In genomic region chr1:37207743-37208142, GRCm38 (mm10) we compare ENCODE assay signal across 27 mouse cellular contexts. TPM values are rescaled to one million over a fixed set of nuclear protein-coding genes. Genes with fewer than 3 reads are reported as not detected.
DNase-seq lines count a peak whose midpoint lies in the region; ATAC-seq and TF ChIP-seq lines count a peak whose summit lies in the region.
"Had no signal": no experiment of that assay in that cellular context is flagged by ENCODE, and none has a peak within 500 bp of the region (broad histone marks: within the 10 kb centered on the region; RNA-seq: fewer than 3 reads in every experiment).

No protein-coding gene starts in this region.

- H3K27me3 ChIP-seq in heart, embryonic 10.5 days (ENCODE audit: insufficient read depth, poor library complexity, severe bottlenecking), result no peaks in the 10 kb centered on the region
- no peaks in the 10 kb centered on the region for H3K27me3 ChIP-seq in heart, adult 2 months (ENCODE audit: control insufficient read depth, insufficient read depth, low read length)
- H3K27me3 ChIP-seq in lung, embryonic 14.5 days (ENCODE audit: insufficient read depth, low read length), result no peaks in the 10 kb centered on the region
- H3K27me3 ChIP-seq: embryonic facial prominence, embryonic 13.5 days; forebrain, embryonic 13.5 days; heart, embryonic 13.5 days; hindbrain, embryonic 12.5 days; hindbrain, embryonic 15.5 days had no signal

- no peak overlapping the region for H3K27ac ChIP-seq in heart, embryonic 10.5 days
- H3K27ac ChIP-seq in heart, adult 2 months, result no peak overlapping the region
- H3K27ac ChIP-seq in lung, embryonic 14.5 days (ENCODE audit: low read depth), result no peak overlapping the region
- H3K27ac ChIP-seq: embryonic facial prominence, embryonic 13.5 days; forebrain, embryonic 10.5 days; forebrain, embryonic 13.5 days; heart, embryonic 13.5 days; hindbrain, embryonic 12.5 days; hindbrain, embryonic 15.5 days had no signal

- no peak overlapping the region for H3K4me3 ChIP-seq in heart, embryonic 10.5 days
- H3K4me3 ChIP-seq in heart, adult 2 months, result no peak overlapping the region
- no peak overlapping the region for H3K4me3 ChIP-seq in lung, embryonic 14.5 days (ENCODE audit: low read depth, low read length)
- H3K4me3 ChIP-seq: embryonic facial prominence, embryonic 13.5 days; forebrain, embryonic 10.5 days; forebrain, embryonic 13.5 days; heart, embryonic 13.5 days; hindbrain, embryonic 12.5 days; hindbrain, embryonic 15.5 days had no signal

- no peak for ATAC-seq in lung, embryonic 14.5 days (ENCODE audit: insufficient read depth)
- ATAC-seq: CD4-positive, CD25-positive, alpha-beta regulatory T cell, adult 4 months; forebrain, embryonic 13.5 days; forebrain, embryonic 16.5 days had no signal

- no peaks in the 10 kb centered on the region for H3K9me3 ChIP-seq in heart, embryonic 10.5 days
- H3K9me3 ChIP-seq in lung, embryonic 14.5 days (ENCODE audit: low read depth, low read length), result no peaks in the 10 kb centered on the region
- H3K9me3 ChIP-seq: embryonic facial prominence, embryonic 13.5 days; forebrain, embryonic 10.5 days; forebrain, embryonic 13.5 days; heart, embryonic 13.5 days; hindbrain, embryonic 12.5 days; hindbrain, embryonic 15.5 days had no signal

- H3K4me1 ChIP-seq in heart, embryonic 10.5 days, result no peaks in the 10 kb centered on the region
- H3K4me1 ChIP-seq in heart, adult 2 months (ENCODE audit: control insufficient read depth, insufficient read depth, low read length), result no peaks in the 10 kb centered on the region
- no peaks in the 10 kb centered on the region for H3K4me1 ChIP-seq in lung, embryonic 14.5 days (ENCODE audit: insufficient read depth)
- H3K4me1 ChIP-seq: forebrain, embryonic 10.5 days; forebrain, embryonic 13.5 days; heart, embryonic 13.5 days; hindbrain, embryonic 12.5 days; hindbrain, embryonic 15.5 days had no signal

- H3K9ac ChIP-seq in heart, adult 2 months (ENCODE audit: low read depth, low read length), result no peak overlapping the region
- H3K9ac ChIP-seq in lung, embryonic 14.5 days, result no peak overlapping the region
- H3K9ac ChIP-seq: embryonic facial prominence, embryonic 13.5 days; forebrain, embryonic 13.5 days; heart, embryonic 13.5 days; hindbrain, embryonic 12.5 days; hindbrain, embryonic 15.5 days had no signal

- intact Hi-C loops in heart, adult 2 months (cut with DNase I), result no loop called here

- TF ChIP-seq POLR2A in heart, adult 2 months (IDR thresholded peaks at IDR 0.05; ENCODE audit: insufficient read depth, low read depth, low read length), result no peak

- no peak overlapping the region for H3K4me2 ChIP-seq in lung, embryonic 14.5 days
- H3K4me2 ChIP-seq: embryonic facial prominence, embryonic 13.5 days; forebrain, embryonic 13.5 days; heart, embryonic 13.5 days; hindbrain, embryonic 12.5 days; hindbrain, embryonic 15.5 days had no signal

- DNase-seq in heart, embryonic 10.5 days (ENCODE audit: low spot score), result peak; percentile 61
- DNase-seq in heart, adult 2 months, result no peak
- DNase-seq in layer of hippocampus, adult 18-20 months (ENCODE audit: low spot score in 2 of 2), result peak; percentile 22 to 32
- DNase-seq in layer of hippocampus, postnatal 36 days, result no peak
- peak; percentile 22 for DNase-seq in lung, embryonic 14.5 days
- DNase-seq in lung, postnatal 4 days, result no peak
- DNase-seq: adrenal gland, adult 2 months; adrenal gland, postnatal 14 days; cerebellum, adult 11 months; cerebellum, adult 2 months; cerebellum, adult 9-11 months; cerebellum, postnatal 25 days; gastrocnemius, postnatal 10 days; gastrocnemius, postnatal 36 days; heart, postnatal 14 days had no signal

- TF ChIP-seq CTCF in heart, adult 2 months (IDR thresholded peaks at IDR 0.05), result no peak
- no peak for TF ChIP-seq CTCF in lung, embryonic 14.5 days (IDR thresholded peaks at IDR 0.05; ENCODE audit: low read depth)

- H3K36me3 ChIP-seq in heart, embryonic 10.5 days, result no peaks in the 10 kb centered on the region
- no peaks in the 10 kb centered on the region for H3K36me3 ChIP-seq in heart, adult 2 months (ENCODE audit: control insufficient read depth, insufficient read depth, low read length)
- no peaks in the 10 kb centered on the region for H3K36me3 ChIP-seq in lung, embryonic 14.5 days (ENCODE audit: insufficient read depth)
- H3K36me3 ChIP-seq: embryonic facial prominence, embryonic 13.5 days; forebrain, embryonic 10.5 days; heart, embryonic 13.5 days; hindbrain, embryonic 12.5 days; hindbrain, embryonic 15.5 days had no signal

- WGBS in heart, embryonic 10.5 days, result 77% methylated on average over 8 of the region's 8 CpGs
- WGBS in heart, adult 2 months, result 87% methylated on average over 8 of the region's 8 CpGs
- 66% methylated on average over 8 of the region's 8 CpGs for WGBS in lung, embryonic 14.5 days

- TF ChIP-seq EP300 in heart, adult 2 months (IDR thresholded peaks at IDR 0.05; ENCODE audit: insufficient read depth, low read depth, low read length), result no peak

- no peaks in the 10 kb centered on the region for H3K79me2 ChIP-seq in heart, adult 2 months (replicated peaks; ENCODE audit: control insufficient read depth, insufficient read depth, low read length)

RNA-seq across cellular contexts. Expression of gene Cnga3, which starts 6.5 kb away (rescaled TPM):
- polyA plus RNA-seq in heart, embryonic 10.5 days (2016; fragmentation: Nextera tagmentation; extraction: Ambion mirVana), result 0.08 TPM in 1 of 2 replicates, not detected in the other
- total RNA-seq in heart, adult 2 months (2021), result 1 to 10 TPM; 1.4 to 1.5 TPM
- 1.5 and 2.3 TPM in 2 replicates for polyA plus RNA-seq in heart, adult 2 months (2012; rRNA removed)
- 1 to 10 TPM in 1 of 2 experiments, under 1 TPM in 1; 0.38 to 1.5 TPM for total RNA-seq in layer of hippocampus, adult 18-20 months (2021)
- under 1 TPM; 0.42 to 0.46 TPM for total RNA-seq in layer of hippocampus, postnatal 36 days (2021)
- polyA plus RNA-seq in lung, embryonic 14.5 days (2014; fragmentation: Nextera tagmentation; extraction: Ambion mirVana), result not detected in 2 replicates
- total RNA-seq: common myeloid progenitor, adult 5-6 weeks; granulocyte monocyte progenitor cell, adult 5-6 weeks; hematopoietic stem cell, adult 5-6 weeks had no signal
- polyA plus RNA-seq: forebrain, embryonic 10.5 days; heart, embryonic 13.5 days; heart, embryonic 16.5 days; hindbrain, embryonic 15.5 days had no signal

Comparison
In these comparisons a context has a peak if more than half of its experiments do, and no peak if none do; other contexts are left out.
1. DNase-seq: peak in heart, embryonic 10.5 days (single experiment), layer of hippocampus, adult 18-20 months (2 of 2) and lung, embryonic 14.5 days (single experiment); none in heart, adult 2 months (0 of 2), layer of hippocampus, postnatal 36 days (0 of 2) and lung, postnatal 4 days (0 of 2).